Mouse (Mus musculus): ENCODE results near the gene Pou5f2.

Gene Pou5f2

GRCm38 (mm10) chr13:78024683-78025294, at the start of gene Pou5f2:
TSS of gene Pou5f2 (plus strand) at chr13:78024902.
- DNase-seq (ENCODE audit: low read depth, low spot score), result peak; percentile 56

- no peak for DNase-seq (ENCODE audit: low read depth, low spot score)
These were observed 48.5 kb upstream of the Pou5f2 start for GRCm38 (mm10) chr13:77976248-77976647.

- DNase-seq (ENCODE audit: low read depth, low spot score), result no peak
These were observed 47.6 kb upstream of the Pou5f2 start for GRCm38 (mm10) chr13:77977121-77977520.

DNA sequence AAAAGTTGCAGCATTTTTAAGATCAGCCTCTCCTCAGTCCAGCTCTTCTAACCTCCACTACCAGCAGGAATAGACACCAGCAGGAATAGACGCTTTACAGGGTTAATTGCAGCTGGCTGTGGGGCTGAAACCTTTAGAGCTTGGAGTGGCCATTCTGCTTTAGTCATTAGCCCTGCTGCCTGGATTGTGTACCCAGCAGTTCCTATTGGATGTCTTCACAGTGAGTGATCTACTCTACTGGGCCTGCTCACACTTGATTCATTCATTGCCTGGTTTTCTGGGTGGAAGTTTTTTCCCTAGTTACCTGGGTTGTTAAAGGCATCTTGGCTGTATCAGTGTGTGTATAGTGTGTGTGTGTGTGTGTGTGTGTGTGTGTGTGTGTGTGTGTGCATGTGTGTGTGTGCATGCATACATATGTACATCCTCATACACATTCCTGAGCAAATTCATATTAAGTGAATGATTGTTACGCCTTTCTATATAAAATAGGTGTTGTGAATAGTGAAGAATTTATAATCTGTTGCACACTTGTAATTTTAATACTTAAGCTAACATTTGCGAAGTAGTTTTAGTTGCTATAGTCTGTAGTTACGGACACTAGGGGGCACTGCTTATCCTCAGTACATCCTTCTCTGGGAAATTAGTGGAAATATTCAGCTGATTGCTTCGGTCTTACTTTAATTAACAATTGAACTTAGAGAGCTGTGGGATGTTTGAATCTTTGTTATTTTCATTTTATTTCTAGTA, 42.4 kb upstream of the Pou5f2 start:
- peak; percentile 17 for DNase-seq (ENCODE audit: low read depth, low spot score)

- no peak for DNase-seq (ENCODE audit: low read depth, low spot score)
These were observed 41.9 kb upstream of the Pou5f2 start for GRCm38 (mm10) chr13:77982852-77983202.

DNA sequence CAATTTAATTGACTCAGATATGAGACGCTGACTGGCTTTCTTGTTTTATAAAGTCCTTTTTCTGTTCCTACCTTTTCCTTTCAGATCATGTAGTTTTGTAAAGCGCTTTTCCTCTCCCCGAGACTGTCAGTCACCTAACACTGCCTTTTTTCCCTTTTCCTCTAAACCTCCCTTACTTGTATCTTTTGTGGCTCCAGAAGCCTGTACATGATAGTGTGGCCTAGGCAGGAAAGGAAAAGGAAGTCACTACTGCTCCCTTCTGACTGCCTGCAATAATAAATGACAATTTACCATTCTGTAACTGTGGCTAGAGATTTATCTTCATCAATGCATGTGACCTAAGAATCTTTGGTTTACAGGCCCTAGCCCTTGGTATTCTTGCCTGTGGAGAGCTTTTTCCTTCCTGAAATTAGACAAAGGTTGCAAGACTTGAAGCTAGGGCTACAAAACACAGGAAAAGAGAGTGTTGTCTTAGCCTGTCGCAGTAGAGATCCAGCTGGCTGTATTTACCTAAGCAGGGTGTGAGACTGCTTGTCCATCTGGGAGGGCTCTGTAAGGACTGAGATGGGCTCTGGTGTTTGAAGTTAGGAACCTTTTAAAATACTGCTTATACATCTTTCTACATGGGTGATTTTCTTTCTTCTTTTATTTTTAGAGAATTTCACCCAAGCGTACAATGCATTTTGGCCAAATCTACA, 33.4 kb upstream of the Pou5f2 start:
- DNase-seq (ENCODE audit: low read depth, low spot score), result no peak

- DNase-seq (ENCODE audit: low read depth, low spot score), result no peak
These were observed 20.1 kb upstream of the Pou5f2 start for GRCm38 (mm10) chr13:78004649-78005048.

- DNase-seq (ENCODE audit: low read depth, low spot score), result no peak
These were observed 19.4 kb upstream of the Pou5f2 start for GRCm38 (mm10) chr13:78005344-78005743.

- DNase-seq (ENCODE audit: low read depth, low spot score), result no peak
These were observed 14.5 kb upstream of the Pou5f2 start for GRCm38 (mm10) chr13:78010176-78010575.

- no peak for DNase-seq (ENCODE audit: low read depth, low spot score)
These were observed 8.1 kb downstream of the Pou5f2 start for GRCm38 (mm10) chr13:78032821-78033220.

DNA sequence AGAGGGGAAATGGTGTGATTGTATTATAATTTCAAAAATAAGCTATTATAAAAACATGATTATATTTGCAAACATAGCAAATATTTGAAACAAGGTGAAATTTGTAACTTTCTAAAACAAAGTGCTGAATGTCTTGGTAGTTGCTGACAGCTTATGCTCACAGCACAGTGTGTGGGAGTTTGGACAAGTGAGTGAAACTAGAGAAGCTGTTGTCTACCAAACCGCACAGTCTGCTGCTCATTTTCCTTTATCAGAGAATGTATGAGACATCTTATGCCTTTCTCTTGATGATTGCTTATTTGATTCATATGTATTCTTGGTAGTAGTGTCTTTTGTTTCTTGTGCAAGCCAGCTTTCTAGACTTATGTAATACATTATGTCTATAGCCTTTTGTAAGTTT, 12.5 kb downstream of the Pou5f2 start:
- no peak for DNase-seq (ENCODE audit: low read depth, low spot score)

- no peak for DNase-seq (ENCODE audit: low read depth, low spot score)
These were observed 18.5 kb downstream of the Pou5f2 start for GRCm38 (mm10) chr13:78043203-78043602.

- no peak for DNase-seq (ENCODE audit: low read depth, low spot score)
These were observed 20.4 kb downstream of the Pou5f2 start for GRCm38 (mm10) chr13:78045116-78045515.

All from R1 (cell line).